Mouse (Mus musculus): ENCODE measurements around the gene Hscb.

Gene Hscb

GRCm38 (mm10) chr5:110831036-110831720, 8.4 kb downstream of the Hscb start:
- DNase-seq (ENCODE audit: low spot score in 2 of 2) = no peak

DNA sequence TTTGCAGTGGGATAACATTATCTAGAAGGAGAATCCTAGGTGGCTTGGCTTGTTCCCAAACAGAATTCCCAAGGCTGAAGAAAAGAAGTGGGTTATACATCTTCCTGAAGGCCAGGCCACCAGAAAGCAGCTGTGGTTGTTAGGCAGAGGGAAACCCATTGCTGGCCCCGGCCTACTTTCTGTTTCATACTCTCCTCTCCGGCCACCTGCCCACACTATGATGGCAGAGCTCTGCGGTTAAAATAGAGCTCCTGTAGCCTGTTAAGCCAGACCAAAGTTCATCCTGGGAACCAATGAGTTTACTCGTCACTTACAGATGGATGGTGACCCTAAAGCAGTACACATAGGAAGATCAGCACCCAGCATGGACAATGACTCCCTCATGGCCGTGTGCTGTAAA, 12.0 kb downstream of the Hscb start:
- DNase-seq (ENCODE audit: low spot score in 2 of 2) = no peak

GRCm38 (mm10) chr5:110826781-110827495, 12.6 kb downstream of the Hscb start:
- no peak for DNase-seq (ENCODE audit: low spot score in 2 of 2)

GRCm38 (mm10) chr5:110824421-110824820, 15.2 kb downstream of the Hscb start:
- DNase-seq (ENCODE audit: low spot score in 2 of 2) = no peak

GRCm38 (mm10) chr5:110809667-110810325, 29.8 kb downstream of the Hscb start, which contains the start of gene Ulk1:
Ulk1 (minus strand) TSS chr5:110810097.
- peak; percentile 96 to 99 for DNase-seq (ENCODE audit: low spot score in 2 of 2)

DNA sequence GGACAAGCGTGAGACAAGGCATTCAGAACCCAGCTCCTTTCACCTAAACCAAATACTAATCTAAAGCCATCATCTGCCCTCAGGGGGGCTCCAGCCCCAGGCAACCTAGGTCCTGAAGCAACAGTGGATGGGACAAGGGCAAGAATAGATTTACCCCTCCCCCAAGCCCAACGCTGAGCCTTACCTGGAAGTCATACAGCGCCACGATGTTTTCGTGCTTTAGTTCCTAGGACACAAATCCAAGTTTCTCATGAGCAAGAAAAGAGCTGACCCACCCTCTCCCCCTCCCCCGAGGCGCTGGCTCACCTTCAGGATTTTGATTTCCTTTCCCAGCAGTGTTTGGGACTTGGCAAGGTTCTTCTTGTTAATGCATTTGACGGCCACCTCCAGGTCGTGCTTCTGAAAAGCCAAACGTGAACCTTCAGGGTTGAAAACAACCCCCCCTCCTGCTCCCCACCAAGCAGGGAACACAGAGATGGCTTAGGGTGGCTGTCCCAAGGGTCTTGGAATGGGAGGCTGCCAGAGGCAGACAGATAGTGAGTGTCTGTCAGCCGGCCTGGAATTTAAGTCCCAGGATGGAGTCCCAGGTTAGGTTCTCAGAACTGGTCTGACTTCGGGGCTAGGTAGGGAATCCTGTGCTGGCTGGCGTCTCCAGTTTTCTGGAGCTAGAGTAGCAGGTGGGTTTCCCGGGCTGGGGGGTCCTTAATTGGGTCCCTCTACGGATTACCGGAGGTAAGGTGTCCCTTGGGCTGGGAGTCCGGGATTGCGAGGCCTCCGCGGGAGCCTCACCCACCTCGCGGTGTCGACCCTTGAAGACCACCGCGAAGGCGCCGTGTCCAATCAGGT, 30.5 kb downstream of the Hscb start:
- no peak for DNase-seq (ENCODE audit: low spot score in 2 of 2)

DNA sequence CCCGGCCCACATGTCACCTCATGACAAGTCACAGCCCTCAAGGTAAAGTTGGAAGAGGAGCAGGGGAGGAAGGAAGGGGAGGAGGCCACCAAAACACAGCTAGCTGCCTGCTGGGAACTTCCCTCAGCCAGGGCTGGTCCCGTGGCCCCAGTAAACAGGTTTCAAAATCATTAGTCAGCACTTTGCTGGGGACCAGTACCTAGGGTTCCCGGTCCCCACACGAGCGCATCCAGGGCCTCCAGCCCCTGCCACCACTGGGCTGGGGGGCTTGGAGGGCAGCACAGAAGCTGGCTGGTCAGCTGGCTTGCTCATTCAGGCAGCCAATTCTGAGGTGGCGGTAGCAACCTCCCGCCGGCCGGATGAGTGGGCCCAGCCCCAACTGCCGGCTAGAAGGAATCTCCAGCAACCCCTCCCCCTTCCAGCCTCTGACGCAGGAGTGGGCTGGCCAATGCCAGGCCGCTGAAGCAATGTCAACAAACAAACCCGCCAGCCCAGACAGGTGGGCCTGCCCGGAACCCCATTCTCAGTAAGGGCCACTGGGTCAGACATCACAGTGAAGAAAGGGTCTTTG, 31.4 kb downstream of the Hscb start:
- DNase-seq (ENCODE audit: low spot score in 2 of 2) = peak; percentile 57 to 74

GRCm38 (mm10) chr5:110807453-110807852, 32.1 kb downstream of the Hscb start:
- DNase-seq (ENCODE audit: low spot score in 2 of 2) = no peak

- DNase-seq (ENCODE audit: low spot score in 2 of 2) = no peak
Measured at GRCm38 (mm10) chr5:110806676-110807075, 32.9 kb downstream of the Hscb start.

DNA sequence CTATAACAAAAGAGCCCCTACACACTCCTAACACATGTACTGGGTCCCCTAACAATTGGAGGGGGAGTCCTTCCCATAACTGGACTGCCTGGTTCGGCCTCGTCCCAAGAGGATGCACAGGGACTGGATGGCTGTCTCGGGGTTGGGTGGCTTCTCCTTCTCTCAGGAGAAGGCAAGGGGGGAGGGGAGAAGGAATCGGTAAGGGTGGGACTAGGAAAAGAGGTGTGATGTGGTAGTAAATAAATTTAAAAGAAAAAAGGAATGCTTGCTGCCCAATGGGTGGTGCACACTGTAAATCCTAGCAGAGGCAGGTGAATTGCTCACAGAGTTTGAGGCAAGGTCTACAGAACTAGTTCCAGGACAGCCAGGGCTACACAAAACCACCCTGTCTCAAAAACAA, 33.4 kb downstream of the Hscb start:
- no peak for DNase-seq (ENCODE audit: low spot score in 2 of 2)

DNA sequence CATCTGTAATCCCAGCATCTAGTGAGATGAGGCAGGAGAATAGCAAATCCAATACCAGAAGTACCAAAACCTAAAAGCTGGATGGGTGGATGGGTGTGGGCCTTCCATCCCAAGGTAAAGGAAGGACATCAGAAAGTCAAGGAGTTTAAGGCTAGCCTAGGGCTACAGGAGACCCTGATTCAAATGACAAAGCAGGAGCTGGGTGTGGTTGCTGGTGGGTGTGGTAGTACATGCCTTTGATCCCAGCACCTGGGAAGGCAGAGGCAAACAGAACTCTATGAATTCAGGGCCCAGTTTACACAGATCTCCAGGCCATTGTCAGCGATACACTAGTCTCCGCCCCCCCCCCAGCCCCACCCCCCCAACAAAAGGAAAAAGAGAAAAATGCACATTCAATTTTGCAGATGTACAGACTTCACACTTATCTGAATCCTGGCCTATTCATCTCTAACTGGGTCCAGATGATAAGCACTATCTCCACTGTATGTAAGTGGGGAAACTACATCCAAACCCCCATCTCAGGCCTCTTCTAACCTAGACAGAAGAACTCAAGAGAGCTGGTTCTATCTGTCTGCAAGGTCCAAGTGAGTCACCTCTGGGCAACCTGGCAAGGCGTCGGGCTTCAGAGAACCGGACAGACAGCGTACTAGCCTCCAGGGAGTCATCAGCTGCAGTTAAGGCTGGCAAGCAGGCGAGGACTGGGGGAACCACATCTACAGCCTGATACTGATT, 35.4 kb downstream of the Hscb start:
- no peak for DNase-seq (ENCODE audit: low spot score in 2 of 2)

GRCm38 (mm10) chr5:110802809-110803208, 36.8 kb downstream of the Hscb start:
- DNase-seq (ENCODE audit: low spot score in 2 of 2) = no peak

DNA sequence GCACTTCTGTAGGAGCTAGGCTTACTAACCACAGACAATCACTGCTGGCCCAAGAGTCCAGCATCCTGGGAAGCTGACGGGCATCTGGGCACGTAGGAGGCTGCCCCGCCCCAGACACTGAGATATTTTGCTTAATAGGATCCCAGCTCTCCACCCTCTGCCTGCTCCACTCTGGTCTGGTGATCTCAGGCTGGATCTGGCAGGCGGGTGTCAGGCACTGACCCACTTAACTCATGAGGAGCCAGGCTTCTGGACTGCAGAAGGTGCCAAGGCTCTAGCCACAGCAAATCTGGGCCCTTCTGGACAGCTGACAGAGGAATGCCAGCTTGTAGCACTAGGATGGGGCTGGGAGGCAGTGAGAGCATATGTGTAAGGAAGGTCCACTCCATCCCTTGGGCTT, 37.4 kb downstream of the Hscb start:
- no peak for DNase-seq (ENCODE audit: low spot score in 2 of 2)

GRCm38 (mm10) chr5:110801036-110801624, 38.4 kb downstream of the Hscb start:
- no peak for DNase-seq (ENCODE audit: low spot score in 2 of 2)

GRCm38 (mm10) chr5:110797696-110798095, 41.9 kb downstream of the Hscb start:
- no peak for DNase-seq (ENCODE audit: low spot score in 2 of 2)

GRCm38 (mm10) chr5:110794363-110794762, 45.2 kb downstream of the Hscb start:
- DNase-seq (ENCODE audit: low spot score in 2 of 2) = no peak

DNA sequence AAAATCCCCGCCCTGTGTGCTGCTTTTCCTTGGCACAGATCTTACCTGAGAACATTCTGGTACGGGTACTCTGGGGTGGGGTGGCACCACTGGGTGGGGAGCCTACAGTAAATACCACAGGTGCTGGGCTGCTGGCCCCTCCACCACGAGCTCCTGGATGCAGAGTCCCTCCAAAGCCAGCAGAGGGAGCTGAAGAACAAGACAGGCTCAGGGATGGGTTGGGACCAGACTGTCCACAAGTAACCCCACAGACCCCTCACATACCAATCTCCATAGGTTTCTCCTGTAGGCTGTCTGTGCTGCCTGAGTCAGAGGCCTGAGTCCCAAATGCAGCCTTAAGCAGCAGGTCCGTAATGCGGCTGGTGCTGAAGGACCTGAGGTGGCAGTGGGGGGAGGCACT, 50.9 kb downstream of the Hscb start:
- DNase-seq (ENCODE audit: low spot score in 2 of 2) = no peak

- no peak for DNase-seq (ENCODE audit: low spot score in 2 of 2)
Measured at GRCm38 (mm10) chr5:110786081-110786835, 53.3 kb downstream of the Hscb start.

DNA sequence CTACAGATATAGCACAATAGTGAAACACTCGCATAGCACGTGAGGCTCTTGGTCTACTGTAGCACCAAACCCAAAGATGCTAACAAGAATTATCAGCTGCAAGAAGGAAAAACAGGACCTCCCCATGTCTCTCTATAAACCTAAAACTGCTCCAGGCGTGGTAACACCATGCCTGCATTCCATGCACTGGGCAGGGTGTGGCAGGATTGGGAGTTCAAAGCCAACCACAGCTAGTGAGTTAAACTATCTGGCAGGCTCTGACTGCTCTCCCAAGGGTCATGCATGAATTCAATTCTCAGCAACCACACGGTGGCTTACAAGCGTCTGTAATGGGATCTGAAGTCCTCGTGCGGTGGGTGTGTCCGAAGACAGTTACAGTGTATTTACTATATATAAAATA, 56.4 kb downstream of the Hscb start:
- no peak for DNase-seq (ENCODE audit: low spot score in 2 of 2)

Measured in frontal cortex, postnatal 25 days (tissue).